Mouse (Mus musculus): ENCODE measurements at regions not wholly inside any gene's neighbourhood (a gene's known extent, or its start where the extent isn't known, plus 50 kb on each side); places are given as distances from the start of the nearest gene placed in this dataset.

- no peak for TF ChIP-seq CTCF (IDR thresholded peaks at IDR 0.05)
- no peak for TF ChIP-seq POLR2A (IDR thresholded peaks at IDR 0.05; ENCODE audit: insufficient read depth, low read depth, low read length)
- no peak for TF ChIP-seq EP300 (IDR thresholded peaks at IDR 0.05; ENCODE audit: insufficient read depth, low read depth, low read length)
These were observed 140.3 kb downstream of the Ttc8 start for GRCm38 (mm10) chr12:99060702-99061101.

Data from heart, adult 2 months (tissue).